Mouse (Mus musculus) splenic B cell, adult 2 months (primary cell): ENCODE measurements at regions not wholly inside any gene's neighbourhood (a gene's known extent, or its start where the extent isn't known, plus 50 kb on each side); places are given as distances from the start of the nearest gene placed in this dataset.
"Not testable (repeated sequence)": the region's sequence is repeated elsewhere in the genome, so short reads cannot be mapped to it uniquely, and the experiment has no call there.

Experiments
- DNase-seq: peaks from one replicate; pipeline ENCODE4 v3.0.0-alpha.2; 2011; ENCODE audit warnings: low read depth, low spot score
- H3K27me3 ChIP-seq: 2 replicates; pipeline ENCODE4 v1.6.1; 2012; ENCODE audit warnings: mild to moderate bottlenecking, low read length, moderate library complexity, mixed read lengths; ENCODE audit not compliant: control insufficient read depth, poor library complexity, insufficient read depth, severe bottlenecking
- H3K36me3 ChIP-seq: 2 replicates; pipeline ENCODE4 v1.6.1; 2012; ENCODE audit warnings: mild to moderate bottlenecking, low read length, moderate library complexity, mixed read lengths; ENCODE audit not compliant: control insufficient read depth, poor library complexity, insufficient read depth, severe bottlenecking

GRCm38 (mm10) chr3:21735688-21736087 is 340.8 kb upstream of the Tbl1xr1 start:
- not testable (repeated sequence) for H3K27me3 ChIP-seq, H3K36me3 ChIP-seq
- peak; percentile 71 for DNase-seq

- DNase-seq: no peak
- Histone ChIP-seq H3K27me3 (no peaks in the 10 kb centered on the region), H3K36me3 (no peaks in the 10 kb centered on the region)
These were observed 336.7 kb upstream of the Tbl1xr1 start for GRCm38 (mm10) chr3:21739720-21740119.

GRCm38 (mm10) chr3:21744107-21744506 is 332.3 kb upstream of the Tbl1xr1 start:
- H3K27me3 ChIP-seq: no peaks in the 10 kb centered on the region
- no peak for DNase-seq
- no peaks in the 10 kb centered on the region for H3K36me3 ChIP-seq

- Histone ChIP-seq H3K27me3 (no peaks in the 10 kb centered on the region), H3K36me3 (no peaks in the 10 kb centered on the region)
- DNase-seq: no peak
These were observed 315.8 kb upstream of the Tbl1xr1 start for GRCm38 (mm10) chr3:21760516-21761218.

- no peak for DNase-seq
- H3K27me3 ChIP-seq: no peaks in the 10 kb centered on the region
- no peaks in the 10 kb centered on the region for H3K36me3 ChIP-seq
These were observed 315.2 kb upstream of the Tbl1xr1 start for GRCm38 (mm10) chr3:21761219-21761600.

GRCm38 (mm10) chr3:21761909-21762308 is 314.5 kb upstream of the Tbl1xr1 start:
- no peaks in the 10 kb centered on the region for H3K27me3 ChIP-seq
- H3K36me3 ChIP-seq: no peaks in the 10 kb centered on the region
- no peak for DNase-seq

GRCm38 (mm10) chr3:21768081-21768480 is 308.4 kb upstream of the Tbl1xr1 start:
- H3K27me3 ChIP-seq: no peaks in the 10 kb centered on the region
- peak; percentile 5 for DNase-seq

GRCm38 (mm10) chr3:21769920-21770547 is 306.4 kb upstream of the Tbl1xr1 start:
- Histone ChIP-seq H3K27me3 (no peaks in the 10 kb centered on the region), H3K36me3 (no peaks in the 10 kb centered on the region)
- no peak for DNase-seq

More at GRCm38 (mm10) chr3:21768081-21768480, 308.4 kb upstream of the Tbl1xr1 start:
- no peaks in the 10 kb centered on the region for H3K36me3 ChIP-seq

GRCm38 (mm10) chr3:21771752-21772298 is 304.6 kb upstream of the Tbl1xr1 start:
- Histone ChIP-seq H3K27me3 (no peaks in the 10 kb centered on the region), H3K36me3 (no peaks in the 10 kb centered on the region)
- DNase-seq: no peak

- Histone ChIP-seq H3K27me3 (no peaks in the 10 kb centered on the region), H3K36me3 (no peaks in the 10 kb centered on the region)
- DNase-seq: no peak
These were observed 302.1 kb upstream of the Tbl1xr1 start for GRCm38 (mm10) chr3:21774172-21774842.

- no peaks in the 10 kb centered on the region for H3K36me3 ChIP-seq
- DNase-seq: no peak
- H3K27me3 ChIP-seq: no peaks in the 10 kb centered on the region
These were observed 297.7 kb upstream of the Tbl1xr1 start for GRCm38 (mm10) chr3:21778789-21779188.

GRCm38 (mm10) chr3:21791983-21792631 is 284.3 kb upstream of the Tbl1xr1 start:
- Histone ChIP-seq H3K36me3 (no peaks in the 10 kb centered on the region), H3K27me3 (no peaks in the 10 kb centered on the region)
- no peak for DNase-seq

- no peaks in the 10 kb centered on the region for H3K36me3 ChIP-seq
- DNase-seq: no peak
- H3K27me3 ChIP-seq: no peaks in the 10 kb centered on the region
These were observed 278.3 kb upstream of the Tbl1xr1 start for GRCm38 (mm10) chr3:21798139-21798538.

GRCm38 (mm10) chr3:21803886-21804285 is 272.6 kb upstream of the Tbl1xr1 start:
- H3K36me3 ChIP-seq, DNase-seq, H3K27me3 ChIP-seq: not testable (repeated sequence)
